Mouse (Mus musculus) heart, adult 2 months (tissue): ENCODE results near the gene Olfr469.

ENCODE experiments used
- CTCF ChIP-seq: fragments of 200-600 bp; IDR thresholded peaks from 2 replicates; pipeline ENCODE4 v1.8.1; 2022; ENCODE audit warnings: antibody characterized with exemption, mild to moderate bottlenecking, moderate library complexity
- EP300 ChIP-seq: fragments of 200-500 bp; IDR thresholded peaks from 2 replicates; pipeline ENCODE4 v1.6.1; 2011; ENCODE audit warnings: low read depth, low read length, control low read depth; ENCODE audit not compliant: insufficient read depth

DNA sequence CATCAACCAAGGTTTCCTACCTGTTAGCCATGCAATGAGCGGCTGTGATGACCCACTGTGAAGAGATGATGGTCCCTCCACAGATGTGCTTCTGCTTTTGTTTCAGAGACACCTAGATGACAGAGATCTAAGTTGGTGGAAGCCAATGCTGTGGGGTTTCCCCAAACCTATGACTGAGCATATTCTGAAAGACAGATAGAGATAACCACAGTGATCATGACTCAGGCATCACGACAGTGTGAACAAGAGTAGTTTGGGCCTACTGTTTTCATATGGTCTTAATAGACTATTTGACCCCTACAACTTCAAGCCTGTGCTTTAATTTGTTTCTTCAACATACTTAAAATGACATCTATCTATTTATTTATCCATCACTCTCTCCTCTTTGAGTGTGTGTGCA lies 28.8 kb downstream of the Olfr469 start:
- TF ChIP-seq CTCF, result no peak
- TF ChIP-seq EP300, result no peak
